Mouse (Mus musculus) C2C12 (cell line): ENCODE data around the gene Dcdc2a. TPM values are rescaled to one million over a fixed set of nuclear protein-coding genes. Genes with fewer than 3 reads are reported as not detected.

ENCODE experiments used
- H3K27me3 ChIP-seq: one replicate; pipeline ENCODE4 v1.6.1; 2011; ENCODE audit not compliant: control insufficient read depth, insufficient read depth, insufficient read length
- H3K36me3 ChIP-seq: one replicate; pipeline ENCODE4 v1.6.1; 2011; ENCODE audit not compliant: control insufficient read depth, insufficient read depth
- H3K4me3 ChIP-seq: one replicate; pipeline ENCODE4 v1.5.1; 2011; ENCODE audit warnings: mild to moderate bottlenecking, control low read depth; ENCODE audit not compliant: poor library complexity, insufficient read depth, severe bottlenecking
- H3K79me2 ChIP-seq: one replicate; pipeline ENCODE4 v1.6.1; 2011; ENCODE audit not compliant: control insufficient read depth, insufficient read depth
- H3K79me3 ChIP-seq: one replicate; pipeline ENCODE4 v1.6.1; 2011; ENCODE audit warnings: low read depth, control low read depth
- H3ac ChIP-seq: one replicate; pipeline ENCODE3; 2011; ENCODE audit warnings: low read depth; ENCODE audit not compliant: control insufficient read depth, insufficient read length
- CEBPB ChIP-seq: IDR thresholded peaks from one replicate; pipeline ENCODE4 v1.6.1; 2011; ENCODE audit warnings: low read depth, mild to moderate bottlenecking, control low read depth, moderate library complexity
- CTCF ChIP-seq: IDR thresholded peaks from one replicate; pipeline ENCODE4 v1.5.1; 2011; ENCODE audit not compliant: control insufficient read depth, insufficient read depth, insufficient read length
- FOSL1 ChIP-seq: IDR thresholded peaks from one replicate; pipeline ENCODE4 v1.8.0; 2011; ENCODE audit warnings: mild to moderate bottlenecking, low read length; ENCODE audit not compliant: poor library complexity, insufficient read depth, severe bottlenecking
- MAX ChIP-seq: IDR thresholded peaks from one replicate; pipeline ENCODE4 v1.6.1; 2011; ENCODE audit warnings: mild to moderate bottlenecking, control low read depth
- MYOD1 ChIP-seq: IDR thresholded peaks from one replicate; pipeline ENCODE4 v1.6.1; 2011; ENCODE audit warnings: low read depth; ENCODE audit not compliant: control insufficient read depth, insufficient read length
- MYOG ChIP-seq: IDR thresholded peaks from one replicate; pipeline ENCODE4 v1.6.1; 2011; ENCODE audit not compliant: control insufficient read depth, insufficient read length; ENCODE audit errors: extremely low read depth
- USF1 ChIP-seq: IDR thresholded peaks from one replicate; pipeline ENCODE4 v1.6.1; 2011; ENCODE audit warnings: low read depth, mild to moderate bottlenecking, control low read depth, moderate library complexity
- polyA plus RNA-seq: library from polyadenylated mRNA; unstranded; fragments of >200 nt; fragmentation: generic; extraction: Trizol; gene quantifications from one replicate; pipeline ENCODE4 v1.2.1, GENCODE M21; 2012; ENCODE audit warnings: missing spikeins

Dcdc2a gene
- polyA plus RNA-seq, 1 experiment = not detected

- H3K36me3 ChIP-seq = no peaks in the 10 kb centered on the region
- no peak overlapping the region for H3K4me3 ChIP-seq
- H3K27me3 ChIP-seq = peaks cover 36% of the 10 kb centered on the region
- no peaks in the 10 kb centered on the region for H3K79me3 ChIP-seq
- no peaks in the 10 kb centered on the region for H3K79me2 ChIP-seq
- TF ChIP-seq MYOD1 (no peak), CEBPB (no peak), USF1 (no peak), FOSL1 (no peak), MYOG (no peak), MAX (no peak), CTCF (no peak)
- no peak overlapping the region for H3ac ChIP-seq
Observed at GRCm38 (mm10) chr13:25098578-25098977, 42.8 kb downstream of the Dcdc2a start.

GRCm38 (mm10) chr13:25099508-25099907, 43.7 kb downstream of the Dcdc2a start:
- H3K27me3 ChIP-seq = peaks cover 37% of the 10 kb centered on the region
- H3K79me3 ChIP-seq = no peaks in the 10 kb centered on the region
- H3K4me3 ChIP-seq = no peak overlapping the region
- TF ChIP-seq MAX (no peak), CEBPB (no peak), CTCF (no peak), MYOG (no peak), FOSL1 (no peak), MYOD1 (no peak), USF1 (no peak)
- H3K79me2 ChIP-seq = no peaks in the 10 kb centered on the region
- H3K36me3 ChIP-seq = no peaks in the 10 kb centered on the region
- no peak overlapping the region for H3ac ChIP-seq

GRCm38 (mm10) chr13:25100581-25100980, 44.8 kb downstream of the Dcdc2a start:
- no peaks in the 10 kb centered on the region for H3K79me2 ChIP-seq
- H3K79me3 ChIP-seq = no peaks in the 10 kb centered on the region
- no peaks in the 10 kb centered on the region for H3K36me3 ChIP-seq
- TF ChIP-seq MYOG (no peak), USF1 (no peak), CTCF (no peak), CEBPB (no peak), MAX (no peak), FOSL1 (no peak), MYOD1 (no peak)
- H3ac ChIP-seq = no peak overlapping the region
- no peak overlapping the region for H3K4me3 ChIP-seq
- peaks cover 34% of the 10 kb centered on the region for H3K27me3 ChIP-seq

GRCm38 (mm10) chr13:25105671-25106070, 49.9 kb downstream of the Dcdc2a start:
- Histone ChIP-seq H3K36me3 (no peaks in the 10 kb centered on the region), H3K27me3 (peaks cover 13% of the 10 kb centered on the region), H3K4me3 (no peak overlapping the region), H3ac (no peak overlapping the region), H3K79me3 (no peaks in the 10 kb centered on the region), H3K79me2 (no peaks in the 10 kb centered on the region)
- TF ChIP-seq CTCF (no peak), MAX (no peak), MYOG (no peak), MYOD1 (no peak), FOSL1 (no peak), USF1 (no peak), CEBPB (no peak)

GRCm38 (mm10) chr13:25106740-25107139, 50.9 kb downstream of the Dcdc2a start:
- TF ChIP-seq CTCF = no peak
- Histone ChIP-seq H3K36me3 (no peaks in the 10 kb centered on the region), H3ac (no peak overlapping the region)

GRCm38 (mm10) chr13:25108353-25108752, 52.5 kb downstream of the Dcdc2a start:
- peaks cover 4% of the 10 kb centered on the region for H3K27me3 ChIP-seq
- no peak for TF ChIP-seq MYOG
- TF ChIP-seq MAX = no peak
- no peak for TF ChIP-seq CEBPB
- no peak for TF ChIP-seq CTCF
- TF ChIP-seq USF1 = no peak
- TF ChIP-seq MYOD1 = no peak
- no peak for TF ChIP-seq FOSL1
- no peaks in the 10 kb centered on the region for H3K79me2 ChIP-seq
- no peak overlapping the region for H3K4me3 ChIP-seq
- no peak overlapping the region for H3ac ChIP-seq
- H3K36me3 ChIP-seq = no peaks in the 10 kb centered on the region
- H3K79me3 ChIP-seq = no peaks in the 10 kb centered on the region

More at GRCm38 (mm10) chr13:25106740-25107139, 50.9 kb downstream of the Dcdc2a start:
- H3K4me3 ChIP-seq = no peak overlapping the region
- peaks cover 9% of the 10 kb centered on the region for H3K27me3 ChIP-seq
- no peaks in the 10 kb centered on the region for H3K79me2 ChIP-seq
- H3K79me3 ChIP-seq = no peaks in the 10 kb centered on the region
